Mouse (Mus musculus) v-Abl transformed pro-B cells (cell line): ENCODE results near the gene Ccdc182.

ENCODE experiments used
- in situ Hi-C, 2 experiments: fragments of 400-800 bp; cut with MboI; formaldehyde crosslinking; loops; one replicate each; pipeline ENCODE4 v1.15.1; 2025; ENCODE audit not compliant: unreplicated experiment in 2 of 2

Ccdc182 gene

DNA sequence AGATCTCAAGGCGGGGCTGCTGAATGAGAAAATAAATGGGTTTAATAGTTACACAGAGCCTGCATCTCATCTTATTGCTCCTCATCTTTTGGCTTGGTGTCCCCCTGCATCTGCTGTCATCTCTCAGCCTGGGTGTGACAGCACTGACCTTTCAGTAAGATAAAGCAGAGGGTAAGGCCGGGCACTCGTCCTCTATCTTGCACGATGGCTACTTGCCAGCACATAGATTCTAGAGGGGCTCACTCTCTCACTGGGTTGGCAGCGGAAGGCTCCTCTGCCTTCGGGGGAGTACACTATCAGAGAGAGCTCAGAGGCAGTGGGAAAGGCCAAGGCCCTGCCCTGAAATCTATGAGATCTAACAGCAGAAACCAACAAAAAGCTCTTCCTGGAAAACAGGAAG lies 20.6 kb downstream of the Ccdc182 start:
- in situ Hi-C loops: no loop called here

DNA sequence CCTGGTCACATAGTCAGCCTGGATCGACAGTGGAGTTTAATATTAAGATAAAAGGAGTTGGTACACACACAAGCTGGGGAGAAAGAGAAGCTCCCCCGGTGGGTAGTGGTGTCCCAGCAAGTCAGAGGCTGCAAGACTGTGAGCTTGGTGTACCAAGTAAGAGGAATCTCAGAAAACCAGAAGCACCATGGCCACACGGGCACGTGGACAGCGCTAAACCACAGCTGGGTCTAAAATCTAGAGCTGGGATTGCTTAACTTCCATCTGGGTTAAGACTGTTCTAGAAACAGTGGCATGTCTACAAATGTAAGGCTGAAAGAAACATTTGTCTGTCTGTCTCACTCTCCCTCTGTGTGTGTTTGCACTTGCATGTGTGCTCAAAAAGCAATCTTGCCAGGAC lies 21.5 kb downstream of the Ccdc182 start:
- in situ Hi-C loops: no loop called here

GRCm38 (mm10) chr11:88318850-88319249 lies 25.0 kb downstream of the Ccdc182 start:
- in situ Hi-C loops: no loop called here

DNA sequence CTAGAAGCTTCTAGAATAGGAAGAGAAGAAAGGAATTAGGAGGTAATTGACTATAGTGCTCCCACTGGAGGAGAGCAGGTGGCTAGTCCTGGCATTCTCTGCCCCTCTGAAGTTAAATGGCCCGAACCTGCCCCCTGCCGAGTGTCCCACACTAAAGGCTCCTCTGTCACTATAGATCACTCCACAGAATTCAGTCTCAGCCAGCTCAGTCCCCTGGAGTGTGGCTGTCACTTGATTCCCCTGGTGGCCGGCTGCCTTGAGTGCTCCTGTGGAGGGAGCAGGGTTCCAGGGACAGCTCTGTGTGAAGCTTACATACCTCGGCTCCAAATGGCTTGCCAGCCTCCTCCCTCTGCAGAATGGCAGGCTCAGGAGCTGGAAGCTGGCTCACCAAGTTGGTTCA lies 33.2 kb downstream of the Ccdc182 start:
- in situ Hi-C loops: no loop called here

DNA sequence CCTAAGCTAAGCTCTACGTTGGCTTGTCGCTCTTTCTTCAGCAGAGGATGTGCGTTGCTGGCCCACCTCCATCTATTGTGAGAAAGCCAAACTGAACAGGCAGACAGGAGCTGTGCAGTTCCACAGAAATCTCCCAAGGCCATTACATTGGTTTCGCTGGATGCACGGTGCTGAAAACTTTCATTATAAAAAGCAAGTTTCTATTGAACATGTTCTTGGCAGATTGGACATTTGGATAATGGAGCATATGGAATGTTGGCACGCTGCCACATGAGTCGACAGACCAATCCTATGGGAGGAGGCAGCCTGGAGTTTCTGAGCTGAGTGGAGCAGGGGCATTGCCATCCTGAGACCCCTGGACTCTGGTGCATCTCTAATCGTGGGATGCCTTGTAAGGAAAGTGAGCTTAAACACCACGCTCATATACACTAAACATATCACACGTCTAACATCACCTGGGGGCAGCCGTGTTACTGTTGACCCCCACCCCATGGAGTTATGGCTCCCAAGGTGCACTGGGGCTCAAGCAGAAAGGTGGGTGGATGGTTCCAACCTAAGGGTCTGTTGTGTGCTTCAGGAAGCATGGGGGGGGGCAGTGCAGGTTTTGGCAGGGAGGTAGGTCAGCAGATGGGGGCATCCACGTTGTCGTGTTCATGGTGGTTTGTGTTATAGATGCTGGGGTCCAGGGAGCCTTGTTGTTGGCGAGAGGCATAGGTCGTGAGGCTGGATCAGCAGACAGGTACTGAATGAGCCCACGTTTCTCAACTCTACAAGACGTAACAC lies 35.1 kb downstream of the Ccdc182 start:
- in situ Hi-C loops: no loop called here

GRCm38 (mm10) chr11:88330799-88331198 lies 36.9 kb downstream of the Ccdc182 start:
- in situ Hi-C loops: no loop called here

DNA sequence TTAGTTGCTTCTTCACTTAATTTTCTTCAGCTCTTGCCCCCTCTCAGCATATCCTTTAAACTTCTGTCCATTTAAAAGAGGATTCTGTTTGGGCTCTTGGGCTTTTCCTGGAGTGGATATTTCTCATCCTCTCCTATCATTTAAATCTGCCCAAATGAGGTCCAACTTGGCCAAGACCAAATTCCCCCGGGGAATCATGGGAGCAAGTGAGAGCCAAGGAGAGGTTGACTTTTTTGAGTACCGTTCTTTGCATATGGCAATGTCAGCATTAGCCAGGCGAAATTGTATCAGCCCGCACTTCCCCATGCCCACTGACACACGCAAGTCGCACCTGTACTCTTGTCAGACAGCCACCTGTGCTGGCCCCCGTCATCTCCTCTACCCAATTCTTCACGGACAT lies 37.9 kb downstream of the Ccdc182 start:
- in situ Hi-C loops: no loop called here

DNA sequence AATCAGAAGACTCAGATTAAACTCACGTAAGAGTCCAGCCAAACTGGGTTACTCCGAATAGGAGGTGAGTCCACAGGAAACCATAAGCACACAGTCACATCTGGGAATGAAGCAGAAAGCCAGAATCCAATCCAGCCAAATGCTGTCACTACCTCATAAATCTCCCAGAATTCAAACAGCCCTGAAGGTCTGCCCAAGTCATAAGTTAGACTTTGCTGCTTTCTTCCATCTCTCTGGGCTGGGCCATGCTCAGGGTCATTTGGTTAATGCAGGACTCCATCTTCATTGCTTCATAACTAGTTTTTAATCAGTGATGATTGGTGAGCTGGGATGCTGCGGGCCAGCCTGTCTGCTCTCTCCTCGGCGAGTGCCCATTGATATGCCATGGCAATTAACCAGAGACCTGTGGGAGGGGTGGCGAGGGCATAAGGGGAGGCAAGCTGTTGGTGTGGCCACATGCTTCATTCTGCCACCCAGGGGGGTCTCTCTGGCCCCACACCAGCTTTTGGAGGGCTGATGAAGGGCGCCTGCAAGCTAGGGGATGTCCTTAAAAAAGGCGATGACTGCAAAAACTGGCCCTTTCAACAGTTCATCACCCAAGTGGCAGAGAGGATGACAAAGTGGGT lies 38.6 kb downstream of the Ccdc182 start:
- in situ Hi-C loops: no loop called here

GRCm38 (mm10) chr11:88334893-88335292 lies 41.0 kb downstream of the Ccdc182 start:
- in situ Hi-C loops: no loop called here

GRCm38 (mm10) chr11:88337926-88338325 lies 44.1 kb downstream of the Ccdc182 start:
- in situ Hi-C loops: no loop called here
